Mouse (Mus musculus) MEL (cell line): ENCODE data around the gene Gm18336.

Experiments
- CHD2 ChIP-seq: IDR thresholded peaks from 2 replicates; pipeline ENCODE4 v1.6.1; 2011; ENCODE audit warnings: low read length, improper control_type of control experiment
- CTCF ChIP-seq, 3 experiments: IDR thresholded peaks in 2 of 3; conservative IDR thresholded peaks in 1 of 3; 2 replicates each; pipeline ENCODE4 v1.5.1; 2011 to 2012; ENCODE audit warnings: low read length in 3 of 3, low read depth in 2 of 3, mild to moderate bottlenecking in 2 of 3, improper control_type of control experiment in 1 of 3, inconsistent platforms in 1 of 3, mixed read lengths in 1 of 3, moderate library complexity in 1 of 3; ENCODE audit not compliant: control insufficient read depth in 1 of 3, insufficient read depth in 1 of 3, poor library complexity in 1 of 3, severe bottlenecking in 1 of 3
- GATA1 ChIP-seq: IDR thresholded peaks from 2 replicates; pipeline ENCODE4 v1.6.1; 2011; ENCODE audit warnings: low read depth, low read length, improper control_type of control experiment
- POLR2AphosphoS5 ChIP-seq: IDR thresholded peaks from 2 replicates; pipeline ENCODE4 v1.6.1; 2012; ENCODE audit warnings: low read depth, borderline replicate concordance, mild to moderate bottlenecking, inconsistent platforms, low read length, moderate library complexity, mixed read lengths
- USF1 ChIP-seq: IDR thresholded peaks from 2 replicates; pipeline ENCODE4 v1.6.1; 2014; ENCODE audit warnings: low read depth, mild to moderate bottlenecking, inconsistent platforms, low read length, improper control_type of control experiment, moderate library complexity
- USF2 ChIP-seq, 2 experiments: IDR thresholded peaks; 2 replicates each; pipeline ENCODE4 v1.6.1; 2011 to 2012; ENCODE audit warnings: improper control_type of control experiment in 2 of 2, low read length in 2 of 2, borderline replicate concordance in 1 of 2, inconsistent platforms in 1 of 2, low read depth in 1 of 2, mild to moderate bottlenecking in 1 of 2; ENCODE audit not compliant: insufficient read depth in 1 of 2
- ZMIZ1 ChIP-seq: IDR thresholded peaks from 2 replicates; pipeline ENCODE4 v1.6.1; 2012; ENCODE audit warnings: low read depth, mild to moderate bottlenecking, inconsistent platforms, low read length, improper control_type of control experiment, moderate library complexity

DNA sequence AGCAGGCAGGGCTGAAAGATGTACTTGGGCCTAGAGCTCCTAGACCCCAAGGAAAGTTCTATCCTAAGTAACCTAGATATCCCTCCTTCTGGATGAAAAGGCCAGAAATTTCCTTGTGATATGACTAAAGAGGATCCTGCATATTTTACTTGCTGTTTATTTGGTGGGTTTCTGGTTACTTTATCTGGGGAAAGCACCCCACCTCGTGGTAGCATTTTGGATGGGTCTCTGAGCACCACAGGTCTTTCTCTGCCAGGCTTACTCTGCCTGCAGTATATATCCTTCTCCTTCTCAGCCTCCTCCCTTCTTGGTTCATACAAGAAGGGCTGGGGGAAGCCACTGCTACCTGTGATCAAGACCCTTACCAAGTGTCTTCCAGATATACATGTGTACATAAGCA, 14.2 kb upstream of the Gm18336 start:
- TF ChIP-seq USF2 (IDR thresholded peaks at IDR 0.05; ENCODE audit: borderline replicate concordance in 1 of 2, insufficient read depth in 1 of 2, low read depth in 1 of 2, low read length in 2 of 2) (no peak), POLR2AphosphoS5 (no peak), CHD2 (no peak), CTCF (IDR thresholded peaks at IDR 0.05 in 2 of 3, conservative IDR thresholded peaks at IDR 0.05 in 1 of 3; ENCODE audit: control insufficient read depth in 1 of 3, insufficient read depth in 1 of 3, low read depth in 2 of 3, low read length in 3 of 3, poor library complexity in 1 of 3, severe bottlenecking in 1 of 3) (peak in 1 of 3 experiments; percentile 21; a peak in 2 of 6 replicates), GATA1 (no peak), USF1 (no peak), ZMIZ1 (no peak)
